Mouse (Mus musculus) ES-E14 (cell line): ENCODE measurements around the gene Ran. TPM values are rescaled to one million over a fixed set of nuclear protein-coding genes. Genes with fewer than 3 reads are reported as not detected.

Experiments used
- DNase-seq: peaks from one replicate; pipeline ENCODE4 v3.0.0-alpha.2; 2013; ENCODE audit warnings: low read depth, low spot score
- H3K27ac ChIP-seq: 2 replicates; pipeline ENCODE4 v1.5.1; 2012; ENCODE audit warnings: low read depth, mild to moderate bottlenecking, low read length, moderate library complexity, mixed read lengths; ENCODE audit not compliant: poor library complexity, insufficient read depth, severe bottlenecking
- H3K36me3 ChIP-seq: 2 replicates; pipeline ENCODE4 v1.6.1; 2012; ENCODE audit warnings: mild to moderate bottlenecking, low read length, moderate library complexity, mixed read lengths; ENCODE audit not compliant: control insufficient read depth, poor library complexity, insufficient read depth, severe bottlenecking
- H3K4me1 ChIP-seq, 2 experiments: fragments of 150-350 bp in 1 of 2; sonication (generic) in 1 of 2; 2 replicates each; pipeline ENCODE4 v1.6.1; 2012; ENCODE audit warnings: low read length in 2 of 2, mild to moderate bottlenecking in 1 of 2, mixed read lengths in 1 of 2; ENCODE audit not compliant: control insufficient read depth in 2 of 2, insufficient read depth in 2 of 2, poor library complexity in 1 of 2
- H3K4me3 ChIP-seq, 2 experiments: fragments of 150-350 bp in 1 of 2; sonication (generic) in 1 of 2; 2 replicates each; pipeline ENCODE4 v1.5.1; 2012; ENCODE audit warnings: low read length in 2 of 2, low read depth in 1 of 2, mild to moderate bottlenecking in 1 of 2, mixed read lengths in 1 of 2; ENCODE audit not compliant: insufficient read depth in 1 of 2, poor library complexity in 1 of 2, severe bottlenecking in 1 of 2
- H3K9ac ChIP-seq: 2 replicates; pipeline ENCODE4 v1.6.1; 2012; ENCODE audit warnings: low read depth, mild to moderate bottlenecking, low read length, mixed read lengths; ENCODE audit not compliant: poor library complexity, insufficient read depth, severe bottlenecking
- H3K9me3 ChIP-seq: fragments of 150-350 bp; sonication (generic); 2 replicates; pipeline ENCODE4 v1.6.1; 2012; ENCODE audit warnings: low read depth, mild to moderate bottlenecking, low read length; ENCODE audit not compliant: control insufficient read depth, insufficient read depth
- CHD2 ChIP-seq: IDR thresholded peaks from 2 replicates; pipeline ENCODE4 v1.6.1; 2014; ENCODE audit warnings: mild to moderate bottlenecking, low read depth, low read length, inconsistent platforms
- HCFC1 ChIP-seq: IDR thresholded peaks from 2 replicates; pipeline ENCODE4 v1.6.1; 2012; ENCODE audit warnings: low read length, inconsistent platforms, borderline replicate concordance; ENCODE audit not compliant: insufficient read depth
- MAFK ChIP-seq: IDR thresholded peaks from 2 replicates; pipeline ENCODE4 v1.6.1; 2014; ENCODE audit warnings: mild to moderate bottlenecking, low read depth, low read length, inconsistent platforms; ENCODE audit not compliant: insufficient read depth
- ZC3H11A ChIP-seq: IDR thresholded peaks from 2 replicates; pipeline ENCODE4 v1.6.1; 2012; ENCODE audit warnings: low read depth, mild to moderate bottlenecking, inconsistent platforms, low read length, borderline replicate concordance
- ZNF384 ChIP-seq: IDR thresholded peaks from 2 replicates; pipeline ENCODE4 v1.6.1; 2012; ENCODE audit warnings: low read depth, low read length, inconsistent platforms
- in situ Hi-C, 2 experiments: fragments of 600-800 bp; cut with MboI; formaldehyde crosslinking; loops; one replicate each; pipeline ENCODE4 v1.15.1; 2025; ENCODE audit warnings: low sequenced_read_pairs in 2 of 2, inconsistent platforms in 1 of 2; ENCODE audit not compliant: unreplicated experiment in 2 of 2
- total RNA-seq: library from RNA; depleted of rRNA; stranded (reverse); fragments of 300-350 nt; gene quantifications from 2 replicates; pipeline ENCODE4 v1.2.3, GENCODE M21; 2012

Gene Ran
- total RNA-seq, 1 experiment, result 877 TPM

DNA sequence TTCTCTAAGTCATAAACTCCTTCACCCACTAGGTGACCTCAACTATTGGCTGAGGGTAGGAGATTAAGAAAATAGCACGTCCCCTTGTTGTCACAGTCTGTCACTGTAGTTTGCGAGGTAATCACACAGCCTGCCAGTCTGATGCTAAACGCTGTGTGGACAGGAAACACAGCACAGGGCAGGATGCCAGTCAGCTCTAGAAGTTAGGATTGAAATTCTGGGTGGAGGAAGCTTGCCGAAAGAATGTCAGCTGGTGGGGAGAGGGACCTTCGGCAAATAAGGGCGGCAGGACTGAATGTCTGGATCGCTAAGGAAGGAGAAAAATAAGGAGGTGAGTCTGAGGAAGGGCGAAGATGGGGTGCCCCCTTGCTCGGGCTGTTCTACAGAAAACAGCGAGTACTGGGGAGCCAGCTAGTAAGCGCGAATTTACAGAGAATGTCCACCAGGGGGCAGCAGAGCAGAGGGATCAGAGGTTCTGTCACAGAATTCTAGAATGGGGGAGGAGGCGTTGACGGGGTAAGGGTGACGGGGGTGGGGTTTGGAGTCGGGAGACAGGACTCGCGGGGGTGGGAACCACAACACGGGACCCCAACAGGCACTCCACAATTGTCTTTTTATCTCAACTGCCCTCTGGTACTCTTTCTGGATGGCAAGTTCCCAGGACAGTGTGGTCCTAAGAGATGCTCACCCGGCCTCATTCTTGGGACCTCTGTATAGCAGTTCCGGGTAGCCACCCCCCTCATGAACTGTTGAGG is 43.3 kb downstream of the Ran start:
- peak; percentile 69 for DNase-seq
- Histone ChIP-seq H3K4me3 (peak overlapping the region in 1 of 2 experiments; percentile 12; a peak in 1 of 4 replicates), H3K4me1 (peaks cover 5 to 23% of the 10 kb centered on the region in 2 experiments; a peak in 2 of 4 replicates), H3K36me3 (no peaks in the 10 kb centered on the region), H3K27ac (no peak overlapping the region), H3K9me3 (no peaks in the 10 kb centered on the region), H3K9ac (no peak overlapping the region)
- TF ChIP-seq CHD2 (no peak), MAFK (no peak), ZC3H11A (peak; percentile 56)
- in situ Hi-C loops, result loop anchor here (5.0 to 10.0 kb wide), 4 partner anchors 99 to 529 kb away; partner anchors contain the start of gene Mmp17 (in 1 of the 2)

DNA sequence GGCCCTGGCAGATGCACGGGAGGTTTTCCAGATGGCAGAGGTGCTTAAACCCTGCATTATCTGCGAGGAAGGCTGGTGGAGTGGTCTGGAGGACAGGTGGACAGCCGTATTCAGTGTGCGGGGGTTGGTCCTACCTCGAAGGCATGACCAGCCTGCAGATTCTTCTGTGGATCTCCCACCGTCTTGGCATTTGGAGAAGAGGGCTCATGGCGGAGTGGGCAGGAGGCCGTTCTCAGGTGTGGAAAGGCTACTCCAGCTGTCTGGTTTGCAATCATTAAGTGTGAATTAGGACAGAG is 43.9 kb downstream of the Ran start:
- H3K9ac ChIP-seq, result no peak overlapping the region; the same call in 1 of the 2 replicates
- H3K9me3 ChIP-seq, result no peaks in the 10 kb centered on the region
- no peak overlapping the region for H3K27ac ChIP-seq
- H3K36me3 ChIP-seq, result no peaks in the 10 kb centered on the region
- H3K4me3 ChIP-seq, result peak overlapping the region in 1 of 2 experiments; percentile 12; a peak in 1 of 4 replicates
- in situ Hi-C loops, result loop anchor here (5.0 to 10.0 kb wide), 4 partner anchors 99 to 529 kb away; partner anchors contain the start of gene Mmp17 (in 1 of the 2)
- peaks cover 5 to 23% of the 10 kb centered on the region in 2 experiments; a peak in 2 of 4 replicates for H3K4me1 ChIP-seq
- TF ChIP-seq ZC3H11A (no peak), ZNF384 (no peak), HCFC1 (no peak), MAFK (no peak), CHD2 (no peak)
- no peak for DNase-seq

DNA sequence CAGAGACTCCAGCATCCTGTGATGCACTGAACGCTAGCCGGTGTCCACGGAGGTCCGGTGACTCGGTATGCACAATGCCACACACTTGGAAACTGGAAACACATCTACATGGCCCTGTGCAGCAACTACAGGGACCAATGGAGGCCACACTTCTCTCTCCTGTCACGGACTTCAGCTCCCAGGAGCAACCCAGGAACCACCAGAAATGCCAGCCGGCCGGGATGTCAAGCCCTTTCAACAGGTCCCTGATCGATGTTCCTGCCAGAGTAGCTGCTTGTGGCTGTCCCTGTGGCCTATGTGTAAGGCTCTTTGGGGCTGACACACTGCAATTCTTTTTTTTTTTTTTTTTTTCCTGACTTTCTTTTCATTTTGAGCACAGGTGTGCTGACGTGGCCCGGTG is 44.3 kb downstream of the Ran start:
- in situ Hi-C loops, result loop anchor here (5.0 to 10.0 kb wide), 4 partner anchors 98 to 528 kb away; partner anchors contain the start of gene Mmp17 (in 1 of the 2)
- H3K9me3 ChIP-seq, result no peaks in the 10 kb centered on the region
- no peaks in the 10 kb centered on the region for H3K36me3 ChIP-seq
- TF ChIP-seq MAFK (no peak), ZNF384 (no peak), HCFC1 (no peak), ZC3H11A (no peak), CHD2 (no peak)
- no peak for DNase-seq
- H3K4me3 ChIP-seq, result no peak overlapping the region
- H3K4me1 ChIP-seq, result peaks cover 5 to 23% of the 10 kb centered on the region in 2 experiments; a peak in 2 of 4 replicates
- no peak overlapping the region for H3K27ac ChIP-seq
- H3K9ac ChIP-seq, result no peak overlapping the region

DNA sequence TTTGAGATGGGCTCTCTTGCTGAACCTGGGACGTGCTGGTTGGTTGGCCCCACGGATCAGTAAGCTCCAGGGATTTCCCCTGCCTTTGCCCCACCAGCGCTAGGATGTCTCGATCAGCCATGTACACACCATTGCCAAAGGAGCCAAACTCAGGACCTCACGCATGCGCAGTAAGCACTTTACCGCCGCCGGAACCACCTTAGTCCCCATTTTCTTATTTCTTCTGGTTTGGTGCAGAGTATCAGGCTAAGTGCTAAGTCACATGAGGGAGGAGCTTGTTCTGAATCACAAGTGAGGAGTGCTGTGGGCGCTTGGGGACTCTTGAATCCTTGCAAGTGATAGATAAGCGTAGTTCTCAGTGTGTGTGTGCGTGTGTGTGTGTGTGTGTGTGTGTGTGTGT is 45.4 kb downstream of the Ran start:
- Histone ChIP-seq H3K4me1 (peaks cover 5 to 23% of the 10 kb centered on the region in 2 experiments; a peak in 2 of 4 replicates), H3K4me3 (peak overlapping the region; percentile 27 to 55; a peak in 3 of 4 replicates), H3K27ac (peak overlapping the region; percentile 8; the same call in 1 of the 2 replicates), H3K9ac (peak overlapping the region; percentile 62), H3K9me3 (no peaks in the 10 kb centered on the region), H3K36me3 (no peaks in the 10 kb centered on the region)
- peak; percentile 65 for DNase-seq
- no peak for TF ChIP-seq HCFC1
- TF ChIP-seq ZC3H11A, result no peak
- no peak for TF ChIP-seq ZNF384
- TF ChIP-seq MAFK, result no peak
- TF ChIP-seq CHD2, result no peak
- in situ Hi-C loops, result loop anchor here in 1 of 2 experiments (10.0 kb wide), 2 partner anchors 100 to 520 kb away; partner anchors contain the start of gene Mmp17
